Mouse (Mus musculus): ENCODE measurements at regions not wholly inside any gene's neighbourhood (a gene's known extent, or its start where the extent isn't known, plus 50 kb on each side); places are given as distances from the start of the nearest gene placed in this dataset.

GRCm38 (mm10) chr15:25518025-25518928, 104.0 kb upstream of the Myo10 start:
- TF ChIP-seq GATA1 (IDR thresholded peaks at IDR 0.05; ENCODE audit: borderline replicate concordance, low read length), result no peak
- no peak for TF ChIP-seq FLI1 (IDR thresholded peaks at IDR 0.05; ENCODE audit: low read length)
